Mouse (Mus musculus) liver, embryonic 14.5 days (tissue): Measurements from ENCODE around the gene Bcl3.

Experiments
- CTCF ChIP-seq: IDR thresholded peaks from 2 replicates; pipeline ENCODE4 v1.5.1; 2016; ENCODE audit warnings: antibody characterized with exemption, low read depth, control low read depth
- EP300 ChIP-seq: IDR thresholded peaks from 2 replicates; pipeline ENCODE4 v1.6.1; 2016; ENCODE audit warnings: antibody characterized with exemption, low read depth

DNA sequence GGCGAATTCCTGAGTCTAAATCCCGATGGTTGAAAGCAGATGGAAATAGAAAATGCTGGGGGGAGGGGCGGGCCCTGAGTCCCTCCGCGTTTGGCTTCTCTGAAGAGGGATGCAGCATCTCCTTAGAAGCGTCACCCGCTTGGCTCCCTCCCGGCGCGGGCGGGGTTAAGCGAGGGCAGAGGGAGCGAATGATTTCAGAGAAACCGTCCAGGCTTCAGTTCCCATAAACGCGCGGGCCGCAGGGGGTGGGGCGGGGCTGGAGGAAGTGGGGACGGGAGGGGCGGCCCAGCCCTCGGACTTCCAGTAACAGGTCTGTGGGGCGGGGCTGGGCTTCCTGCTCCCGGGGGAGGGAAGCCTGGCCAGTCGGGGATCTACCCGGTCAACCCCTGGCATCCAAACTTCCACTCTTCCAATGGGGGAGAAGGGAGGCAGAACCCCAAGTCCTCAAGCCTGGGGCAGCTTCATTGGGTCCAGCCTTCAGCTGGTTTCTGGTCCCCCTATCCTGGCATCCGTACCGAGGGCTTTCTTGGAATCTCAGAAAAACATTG, 6.3 kb downstream of the Bcl3 start:
- no peak for TF ChIP-seq EP300
- TF ChIP-seq CTCF: no peak
